Mouse (Mus musculus) intestine, postnatal 0 days (tissue): Measurements from ENCODE around the gene Smad6. TPM values are rescaled to one million over a fixed set of nuclear protein-coding genes. Genes with fewer than 3 reads are reported as not detected.
A peak's percentile ranks its signal among the peaks of the same experiment; 100 is the strongest.

Experiments
- ATAC-seq: fragments of 200-750 bp; cut with Nextera tagmentation; 2 replicates; pipeline ENCODE4 v1.8.0; 2017; ENCODE audit warnings: mild to moderate bottlenecking, moderate TSS enrichment, moderate library complexity
- H3K27ac ChIP-seq: fragments of 300-500 bp; sonication (generic); 2 replicates; pipeline ENCODE4 v1.5.1; 2014; ENCODE audit warnings: mild to moderate bottlenecking, low read depth, low read length, moderate library complexity
- H3K27me3 ChIP-seq: fragments of 300-500 bp; sonication (generic); replicated peaks from 2 replicates; pipeline ENCODE4 v1.6.1; 2014; ENCODE audit warnings: low read length, mixed read lengths; ENCODE audit not compliant: control insufficient read depth, insufficient read depth
- H3K36me3 ChIP-seq: fragments of 300-500 bp; sonication (generic); 2 replicates; pipeline ENCODE4 v1.6.1; 2014; ENCODE audit warnings: mild to moderate bottlenecking, moderate library complexity; ENCODE audit not compliant: control insufficient read depth, insufficient read depth
- H3K4me1 ChIP-seq: fragments of 300-500 bp; sonication (generic); replicated peaks from 2 replicates; pipeline ENCODE4 v1.6.1; 2014; ENCODE audit warnings: antibody characterized with exemption, low read length, mixed read lengths; ENCODE audit not compliant: control insufficient read depth, insufficient read depth
- H3K4me2 ChIP-seq: fragments of 300-500 bp; sonication (generic); replicated peaks from 2 replicates; pipeline ENCODE4 v1.6.1; 2014; ENCODE audit warnings: low read depth, mild to moderate bottlenecking, moderate library complexity
- H3K4me3 ChIP-seq: fragments of 300-500 bp; sonication (generic); 2 replicates; pipeline ENCODE4 v1.5.1; 2014; ENCODE audit warnings: low read depth, low read length
- H3K9ac ChIP-seq: fragments of 300-500 bp; sonication (generic); 2 replicates; pipeline ENCODE4 v1.6.1; 2014; ENCODE audit warnings: mild to moderate bottlenecking, low read depth, low read length
- H3K9me3 ChIP-seq: fragments of 300-500 bp; sonication (generic); 2 replicates; pipeline ENCODE4 v1.6.1; 2016; ENCODE audit warnings: mixed run types; ENCODE audit not compliant: control insufficient read depth
- CTCF ChIP-seq: sonication (generic); IDR thresholded peaks from 2 replicates; pipeline ENCODE4 v1.5.1; 2016; ENCODE audit warnings: low read depth, mild to moderate bottlenecking, control low read depth, antibody characterized with exemption, moderate library complexity
- WGBS: fragments of 180-500 bp; shearing (Covaris S2); extraction: QIAGEN DNeasy Blood & Tissue Kit; methylation state at CpG from one replicate; pipeline ENCODE4 v1.1.7; 2014; 5-methylcytosine and 5-hydroxymethylcytosine counted together
- polyA plus RNA-seq: library from polyadenylated mRNA; unstranded; fragments of >200 nt; fragmentation: Nextera tagmentation; extraction: Ambion mirVana; gene quantifications from 2 replicates; pipeline ENCODE4 v1.2.1, GENCODE M21; 2015

The Smad6 gene
- 5.4 and 6.1 TPM in 2 replicates for polyA plus RNA-seq

DNA sequence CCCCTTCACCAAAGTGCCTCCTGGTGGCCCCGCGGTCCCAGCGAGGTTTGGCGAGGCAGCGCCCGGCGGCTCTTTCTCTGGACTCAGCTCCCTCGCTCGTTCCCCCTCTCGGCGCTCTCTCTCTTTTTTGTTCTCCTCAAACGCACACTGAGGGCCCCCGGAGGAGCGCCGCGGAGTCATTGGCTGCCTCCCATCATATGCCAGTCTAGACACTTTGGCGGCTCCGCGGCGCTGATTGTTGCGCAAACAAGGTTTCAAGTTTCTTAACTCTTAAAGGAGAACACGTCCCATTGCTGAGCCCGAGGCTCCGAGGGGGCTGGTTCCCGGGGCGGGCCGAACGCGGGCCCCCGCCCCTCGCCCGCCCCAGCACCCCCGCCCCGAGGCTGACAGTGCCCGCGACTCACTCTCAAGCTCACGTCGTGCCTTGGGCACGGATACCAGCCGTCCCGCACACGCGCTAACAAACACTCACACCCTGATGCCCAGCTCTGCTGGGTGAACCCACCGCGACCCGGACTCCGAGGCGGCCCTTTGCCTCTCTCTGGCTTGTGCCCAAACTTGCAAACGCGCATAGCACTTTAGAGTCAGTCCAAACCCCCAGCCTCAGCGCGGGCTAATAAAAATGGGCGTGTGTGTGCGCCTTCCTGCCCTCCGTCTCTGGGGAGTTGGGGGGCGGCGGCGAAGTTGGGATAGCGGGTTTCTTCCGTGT is at the start of gene Smad6:
TSS of gene Smad6 (minus strand) at position 207 of the 709 bp plus-strand sequence.
- Histone ChIP-seq H3K27me3 (no peaks in the 10 kb centered on the region), H3K27ac (peak within 1 kb of the TSS; percentile 96), H3K4me3 (peak within 1 kb of the TSS; percentile 85), H3K36me3 (no peaks in the 10 kb centered on the region; the same call in 1 of the 2 replicates), H3K4me2 (peak within 1 kb of the TSS; percentile 89), H3K4me1 (0 out of 2 replicates have a peak, but pooled peaks cover 7% of the 10 kb centered on the region), H3K9ac (peak within 1 kb of the TSS; percentile 94), H3K9me3 (no peaks in the 10 kb centered on the region)
- TF ChIP-seq CTCF: peak; percentile 42
- ATAC-seq: peak; percentile 65
- under 1% methylated on average over 58 of the region's 60 CpGs for WGBS

DNA sequence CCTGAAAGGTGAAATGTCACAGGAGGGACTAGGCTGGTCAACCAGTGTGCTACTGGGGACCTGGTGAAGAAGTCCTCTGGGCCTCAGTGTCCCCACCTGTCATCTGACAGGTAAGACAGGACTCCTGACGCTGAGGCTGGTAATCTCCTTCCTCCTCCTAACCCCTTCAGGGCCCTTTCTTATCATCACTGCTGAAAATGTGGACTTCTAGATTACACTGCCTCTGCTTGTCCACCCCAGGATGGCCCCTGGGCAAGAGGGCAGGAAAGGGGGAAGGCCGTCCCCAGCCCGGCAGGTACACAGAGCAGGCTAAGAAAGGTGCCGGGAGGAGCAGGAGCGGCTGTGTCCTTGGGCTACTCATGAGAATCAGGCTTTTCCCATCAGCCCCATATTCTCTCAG is 48.8 kb upstream of the Smad6 start:
- Histone ChIP-seq H3K36me3 (no peaks in the 10 kb centered on the region), H3K4me3 (no peak overlapping the region), H3K4me1 (peaks cover 9% of the 10 kb centered on the region; the same call in 1 of the 2 replicates), H3K27ac (no peak overlapping the region), H3K9me3 (no peaks in the 10 kb centered on the region), H3K27me3 (no peaks in the 10 kb centered on the region), H3K4me2 (no peak overlapping the region), H3K9ac (no peak overlapping the region)
- WGBS: 59% methylated on average over 5 of the region's 5 CpGs
- TF ChIP-seq CTCF: no peak
- ATAC-seq: peak; percentile 26; the same call in 1 of the 2 replicates

GRCm38 (mm10) chr9:64069131-64069530 is 47.3 kb upstream of the Smad6 start:
- no peak overlapping the region for H3K4me2 ChIP-seq
- H3K27ac ChIP-seq: peak overlapping the region; percentile 64
- no peaks in the 10 kb centered on the region for H3K27me3 ChIP-seq

GRCm38 (mm10) chr9:64068571-64068970 is 46.7 kb upstream of the Smad6 start:
- Histone ChIP-seq H3K4me1 (peaks cover 9% of the 10 kb centered on the region; the same call in 1 of the 2 replicates), H3K4me2 (no peak overlapping the region), H3K27me3 (no peaks in the 10 kb centered on the region), H3K9me3 (no peaks in the 10 kb centered on the region), H3K27ac (no peak overlapping the region), H3K36me3 (no peaks in the 10 kb centered on the region), H3K4me3 (no peak overlapping the region), H3K9ac (no peak overlapping the region)
- 80% methylated on average over 1 of the region's 1 CpGs for WGBS
- no peak for TF ChIP-seq CTCF
- no peak for ATAC-seq

More at GRCm38 (mm10) chr9:64069131-64069530, 47.3 kb upstream of the Smad6 start:
- ATAC-seq: no peak
- H3K4me1 ChIP-seq: peaks cover 9% of the 10 kb centered on the region; the same call in 1 of the 2 replicates
- no peaks in the 10 kb centered on the region for H3K9me3 ChIP-seq
- no peaks in the 10 kb centered on the region for H3K36me3 ChIP-seq
- WGBS: 46% methylated on average over 5 of the region's 5 CpGs
- no peak overlapping the region for H3K9ac ChIP-seq
- TF ChIP-seq CTCF: no peak
- no peak overlapping the region for H3K4me3 ChIP-seq

GRCm38 (mm10) chr9:64067787-64068186 is 45.9 kb upstream of the Smad6 start:
- H3K4me3 ChIP-seq: no peak overlapping the region
- no peaks in the 10 kb centered on the region for H3K27me3 ChIP-seq
- TF ChIP-seq CTCF: no peak
- no peak for ATAC-seq
- H3K27ac ChIP-seq: peak overlapping the region; percentile 21; the same call in 1 of the 2 replicates
- H3K36me3 ChIP-seq: no peaks in the 10 kb centered on the region
- no peak overlapping the region for H3K9ac ChIP-seq
- H3K9me3 ChIP-seq: no peaks in the 10 kb centered on the region
- peaks cover 11% of the 10 kb centered on the region; the same call in 1 of the 2 replicates for H3K4me1 ChIP-seq
- 95% methylated on average over 5 of the region's 5 CpGs for WGBS
- H3K4me2 ChIP-seq: no peak overlapping the region

DNA sequence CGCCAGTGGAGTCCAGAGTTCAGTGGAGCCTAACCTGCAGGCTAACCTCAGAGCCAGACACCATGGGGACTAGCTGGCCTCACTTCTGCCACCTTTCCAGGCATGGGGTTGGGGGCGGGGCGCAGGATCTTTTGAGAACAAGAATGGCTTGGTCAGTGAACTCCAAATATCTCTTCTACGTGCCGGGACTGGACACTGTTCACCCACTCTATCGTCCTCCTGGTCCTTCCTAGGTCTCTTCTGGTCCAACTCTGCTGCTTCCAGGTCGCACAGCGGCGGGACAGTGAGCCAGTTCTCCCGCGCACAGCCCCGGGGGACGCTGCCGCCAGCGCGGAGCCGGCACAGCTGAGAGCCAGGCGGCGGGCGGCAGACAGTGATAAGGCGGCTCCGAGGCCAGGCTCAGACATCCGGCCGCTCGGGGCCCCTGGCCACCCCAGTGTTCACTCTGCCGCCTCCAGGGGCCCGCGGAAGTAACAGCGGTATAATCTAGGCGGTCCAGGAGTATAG is 38.2 kb upstream of the Smad6 start:
- TF ChIP-seq CTCF: peak; percentile 43
- H3K4me3 ChIP-seq: no peak overlapping the region
- H3K36me3 ChIP-seq: no peaks in the 10 kb centered on the region
- peaks cover 7% of the 10 kb centered on the region for H3K4me1 ChIP-seq
- peak; percentile 69 for ATAC-seq
- H3K9ac ChIP-seq: 0 out of 2 replicates have a peak overlapping the region, but pooled peaks have one; percentile 31
- WGBS: 4% methylated on average over 30 of the region's 30 CpGs
- H3K4me2 ChIP-seq: peak overlapping the region; percentile 66
- no peaks in the 10 kb centered on the region for H3K27me3 ChIP-seq
- no peaks in the 10 kb centered on the region for H3K9me3 ChIP-seq
- H3K27ac ChIP-seq: peak overlapping the region; percentile 17; the same call in 1 of the 2 replicates
